Mouse (Mus musculus) CH12F3 (cell line): ENCODE measurements around the gene Kptn.

Experiments used
- in situ Hi-C: fragments of 300-500 bp; cut with MboI; formaldehyde crosslinking; loops from 2 replicates; pipeline ENCODE4 v1.14.3; 2020; ENCODE audit warnings: low sequenced_read_pairs

Gene Kptn

DNA sequence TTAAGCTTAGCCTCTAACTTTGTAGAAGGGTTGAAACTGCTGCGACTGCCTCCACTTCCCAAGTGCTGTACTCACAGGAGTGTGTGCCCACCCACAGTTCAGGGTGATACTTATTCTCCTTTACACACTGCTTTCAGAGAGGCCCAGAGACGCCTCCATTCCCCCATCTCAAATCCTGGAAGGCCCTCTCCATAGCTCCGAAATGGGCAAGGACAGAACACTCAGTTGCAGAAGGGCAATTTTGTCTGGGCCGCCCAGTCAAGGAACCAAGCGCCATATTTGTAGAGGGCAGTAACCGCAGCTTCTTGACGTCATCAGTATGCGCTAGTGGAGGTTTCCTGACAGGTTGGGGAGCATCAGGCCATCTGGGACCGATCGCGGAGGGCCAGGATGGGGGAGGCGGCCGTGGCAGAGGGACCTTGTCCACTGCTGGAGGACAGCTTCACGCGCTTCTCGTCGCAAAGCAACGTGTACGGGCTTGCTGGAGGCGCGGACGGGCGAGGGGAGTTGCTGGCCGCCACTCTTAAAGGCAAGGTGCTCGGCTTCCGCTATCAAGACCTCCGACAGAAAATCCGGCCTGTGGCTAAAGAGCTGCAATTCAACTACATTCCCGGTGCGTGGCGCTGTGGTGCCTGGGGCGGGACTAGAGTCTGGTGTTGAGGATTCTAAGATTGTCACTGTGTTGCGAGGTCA, at the start of gene Kptn:
Gene Kptn, plus strand, starts transcription at position 327 of the 693 bp plus-strand sequence.
- in situ Hi-C loops: no loop called here

DNA sequence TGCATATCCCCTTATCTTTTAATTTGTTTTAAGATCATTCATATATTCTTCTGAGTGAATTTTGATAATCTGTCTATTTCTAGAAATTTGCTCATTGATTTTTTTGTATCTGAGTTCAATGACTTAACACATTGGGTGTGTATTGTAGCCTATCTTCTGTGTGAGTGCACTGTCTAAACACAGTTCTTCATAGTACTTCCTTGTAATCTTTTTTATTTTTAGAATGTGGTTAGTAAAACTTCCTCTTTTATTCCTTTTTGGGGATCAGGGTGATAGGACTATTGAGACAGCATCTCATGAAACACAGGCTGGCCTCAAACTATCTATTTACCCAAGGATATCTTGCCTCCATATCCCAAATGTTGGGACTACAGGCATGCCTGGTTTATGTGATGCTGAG, 48.8 kb upstream of the Kptn start:
- in situ Hi-C loops: no loop called here

DNA sequence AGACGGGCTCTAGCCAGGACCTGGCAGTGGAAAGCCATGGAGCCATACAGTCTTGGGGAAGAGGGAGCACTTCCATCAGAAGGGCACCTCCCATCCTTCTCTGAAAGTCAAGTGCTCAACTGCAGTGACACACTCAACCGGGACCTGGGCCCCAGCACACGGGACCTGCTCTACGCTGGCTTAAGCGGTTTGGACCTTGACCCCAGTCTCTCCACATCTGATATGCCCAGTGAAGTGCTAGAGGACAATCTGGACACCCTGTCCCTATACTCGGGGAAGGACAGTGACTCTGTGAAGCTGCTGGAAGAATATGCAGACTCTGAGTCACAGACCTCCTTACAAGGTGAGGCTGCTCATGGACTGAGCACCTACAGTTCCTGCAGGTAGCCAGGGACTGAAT, 47.8 kb upstream of the Kptn start:
- in situ Hi-C loops: no loop called here

GRCm38 (mm10) chr7:16079947-16080346, 39.7 kb upstream of the Kptn start:
- in situ Hi-C loops: no loop called here

- in situ Hi-C loops: no loop called here
Observed at GRCm38 (mm10) chr7:16080581-16080980, 39.1 kb upstream of the Kptn start.

DNA sequence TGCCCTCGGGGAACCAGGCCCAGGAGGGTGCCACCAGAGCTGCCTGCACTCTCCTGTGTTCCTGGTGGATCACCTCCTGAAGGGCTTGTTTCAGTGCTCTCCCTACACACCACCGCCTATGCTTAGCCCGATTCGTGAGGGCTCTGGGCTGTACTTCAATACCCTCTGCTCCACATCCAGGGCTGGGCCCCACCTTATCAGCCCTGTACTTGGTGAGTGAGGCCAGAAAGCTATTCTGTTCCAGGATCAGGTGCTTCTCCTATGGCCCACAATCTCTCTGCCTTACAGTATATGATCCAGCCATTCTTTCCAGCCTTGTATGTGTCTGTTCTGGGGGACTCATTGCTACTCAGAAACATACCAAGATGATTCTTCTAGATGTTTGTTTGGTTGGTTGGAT, 36.3 kb upstream of the Kptn start:
- in situ Hi-C loops: no loop called here

DNA sequence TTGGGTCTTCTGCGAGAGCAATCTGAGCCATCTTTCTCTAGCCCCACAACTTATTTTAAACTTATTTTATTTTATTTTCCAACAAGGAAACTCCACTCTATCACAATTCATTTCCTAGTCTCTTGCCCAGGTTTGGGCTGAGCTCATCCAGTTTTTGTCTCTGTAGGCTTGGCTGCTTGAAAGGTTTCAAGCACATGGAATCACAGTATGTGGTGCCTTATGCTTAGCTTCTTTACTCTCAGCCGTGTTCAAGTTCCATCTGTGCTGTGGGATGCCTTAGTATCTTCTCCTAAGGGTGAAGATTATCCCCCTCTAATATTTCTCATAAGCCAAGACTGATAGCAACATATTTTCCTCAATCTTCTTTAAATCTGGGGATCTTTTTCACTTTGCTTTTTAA, 32.1 kb upstream of the Kptn start:
- in situ Hi-C loops: no loop called here

DNA sequence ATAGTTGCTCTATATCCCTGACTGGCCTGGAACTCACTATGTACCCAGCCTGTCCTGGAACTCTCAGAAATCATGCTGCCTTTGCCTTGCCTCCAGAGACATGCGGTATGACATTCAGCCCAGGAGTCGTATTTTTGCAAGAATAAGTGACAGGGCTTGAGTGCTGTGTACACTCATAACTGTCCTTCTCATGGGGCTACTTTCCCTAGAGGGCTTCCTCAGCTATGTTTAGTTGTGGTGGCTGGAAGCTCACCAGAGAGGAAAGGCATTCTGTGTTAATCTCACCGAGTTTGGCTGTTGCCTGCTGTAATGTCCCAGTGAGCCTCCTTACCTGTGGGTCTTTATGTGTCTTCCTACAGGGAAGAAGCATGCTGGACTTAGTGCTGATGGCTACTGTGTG, 25.1 kb upstream of the Kptn start:
- in situ Hi-C loops: no loop called here

DNA sequence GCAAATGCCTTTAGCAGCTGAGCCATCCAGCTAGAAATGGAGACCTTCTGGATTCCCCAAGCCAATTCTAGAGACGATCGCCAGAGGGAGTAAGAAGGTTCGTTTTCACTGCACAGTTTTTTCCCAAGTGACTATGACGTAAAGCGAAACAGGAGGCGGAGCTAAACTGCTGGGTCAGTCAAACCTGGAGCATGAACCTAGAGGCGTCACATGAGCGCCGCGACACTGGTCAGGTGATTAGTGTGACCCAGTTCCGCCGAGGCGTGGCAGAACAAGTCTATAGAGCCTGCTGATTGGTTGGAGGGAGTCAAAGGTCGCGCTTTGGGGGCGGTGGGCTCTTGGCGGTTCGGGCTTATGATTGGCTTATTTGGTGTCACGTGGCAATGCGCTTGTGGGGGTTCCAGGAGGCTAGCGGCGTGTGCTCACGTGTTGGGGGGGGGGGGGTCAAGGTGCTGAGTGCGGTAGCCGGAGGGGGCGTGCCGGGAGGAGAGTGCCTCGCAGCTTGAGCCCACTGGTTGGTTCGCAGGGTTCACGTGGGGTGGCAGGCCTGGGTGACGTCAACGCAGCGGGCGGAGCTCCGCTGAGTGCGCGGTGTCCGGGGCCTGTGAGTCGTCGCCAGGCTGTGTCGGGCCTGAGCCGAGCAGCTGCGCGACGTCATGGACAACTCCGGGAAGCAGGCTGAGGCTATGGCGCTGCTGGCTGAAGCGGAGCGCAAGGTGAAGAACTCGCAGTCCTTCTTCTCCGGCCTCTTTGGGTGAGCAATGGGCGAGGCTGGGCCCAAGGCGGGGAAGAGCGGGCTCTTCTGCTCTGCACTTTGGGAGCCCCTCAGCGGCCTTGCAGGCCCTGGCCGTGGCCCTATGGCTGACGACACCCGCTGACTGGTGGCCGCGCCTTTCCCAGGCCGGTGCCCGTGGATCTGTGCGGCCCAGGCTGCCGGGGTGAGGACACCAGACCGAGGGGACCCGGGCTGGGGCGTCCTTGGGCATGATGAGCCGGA, 21.4 kb upstream of the Kptn start, which contains the start of gene Napa:
Gene Napa, plus strand, starts transcription at position 438 of the 997 bp plus-strand sequence.
- in situ Hi-C loops: no loop called here

GRCm38 (mm10) chr7:16099901-16100300, 19.8 kb upstream of the Kptn start:
- in situ Hi-C loops: no loop called here

DNA sequence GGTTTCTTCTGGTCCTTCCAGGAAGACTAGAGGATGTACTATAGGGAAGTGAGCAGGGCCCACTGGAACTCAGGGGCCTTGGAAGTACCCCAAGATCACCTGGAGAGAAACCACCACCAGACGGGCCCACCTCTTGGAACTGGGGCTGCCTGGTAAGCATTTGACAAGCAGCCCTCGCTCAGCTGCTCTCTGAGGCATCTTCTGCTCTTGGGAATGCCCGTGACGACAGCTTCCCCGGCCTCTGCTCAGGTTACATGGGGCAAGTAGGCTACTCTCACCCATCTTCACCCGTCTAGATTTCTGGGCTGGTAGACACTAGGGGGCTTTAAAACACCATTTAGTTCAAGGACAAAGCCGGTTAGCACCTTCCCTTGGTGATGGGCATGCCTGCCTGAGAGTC, 18.6 kb upstream of the Kptn start:
- in situ Hi-C loops: no loop called here

GRCm38 (mm10) chr7:16101726-16102475, 17.8 kb upstream of the Kptn start:
- in situ Hi-C loops: no loop called here

GRCm38 (mm10) chr7:16102686-16103226, 16.9 kb upstream of the Kptn start:
- in situ Hi-C loops: no loop called here

GRCm38 (mm10) chr7:16103760-16104159, 15.9 kb upstream of the Kptn start:
- in situ Hi-C loops: no loop called here

DNA sequence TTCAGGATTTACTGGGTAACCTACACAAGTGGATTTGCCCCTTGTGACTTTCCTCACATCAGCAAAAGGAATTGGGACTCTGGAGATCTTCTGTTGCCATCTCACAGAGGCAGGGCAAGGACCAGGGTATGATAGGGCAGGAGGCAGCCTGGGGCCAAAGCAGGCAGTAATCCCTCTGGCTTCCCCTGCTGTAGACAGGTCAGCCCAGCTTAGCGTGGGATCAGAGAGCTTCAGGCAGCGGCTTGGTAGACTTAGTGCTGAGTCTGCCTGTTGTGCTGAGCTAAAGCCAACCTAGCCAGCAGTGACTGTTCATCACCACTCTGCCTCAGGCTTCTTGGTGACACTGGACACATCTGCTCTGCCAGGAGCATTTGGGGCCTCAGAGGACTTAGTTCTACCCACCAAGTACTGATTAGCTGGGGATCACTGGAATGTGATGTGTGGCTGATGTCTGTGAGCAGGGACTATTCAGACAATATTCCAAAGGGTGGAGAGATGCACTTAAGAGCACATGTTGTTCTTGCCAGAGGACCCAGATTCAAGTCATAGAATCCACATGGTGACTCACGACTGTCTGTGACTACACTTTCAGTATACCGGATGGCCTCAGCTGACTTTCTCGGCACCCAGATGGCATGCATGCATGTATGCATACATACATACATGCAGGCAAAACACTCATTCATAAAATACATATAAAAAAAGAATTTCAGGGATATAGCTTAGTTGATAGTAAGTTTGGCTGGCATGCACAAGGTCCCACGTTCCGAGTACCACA, 14.9 kb upstream of the Kptn start:
- in situ Hi-C loops: no loop called here

- in situ Hi-C loops: no loop called here
Observed at GRCm38 (mm10) chr7:16108886-16109542, 10.7 kb upstream of the Kptn start.

GRCm38 (mm10) chr7:16110158-16110557, 9.5 kb upstream of the Kptn start:
- in situ Hi-C loops: no loop called here

- in situ Hi-C loops: no loop called here
Observed at GRCm38 (mm10) chr7:16111284-16112090, 8.2 kb upstream of the Kptn start.

DNA sequence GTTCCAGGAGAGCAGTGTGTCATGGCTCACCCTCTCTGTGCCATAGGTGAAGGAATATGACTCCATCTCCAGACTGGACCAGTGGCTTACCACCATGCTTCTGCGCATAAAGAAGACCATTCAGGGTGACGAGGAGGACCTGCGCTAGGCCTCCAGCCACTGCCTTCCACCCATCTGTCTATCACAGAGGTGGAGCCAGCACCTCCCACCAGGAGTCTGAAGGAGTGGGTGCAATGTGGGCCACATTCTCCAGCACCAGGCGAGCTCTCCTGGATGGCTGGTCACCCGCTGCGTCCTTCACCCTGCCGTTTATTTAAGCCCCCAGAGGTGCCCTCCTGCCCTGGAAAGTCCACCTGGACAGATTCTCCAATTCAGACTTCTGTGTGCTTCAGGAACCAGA, 3.3 kb upstream of the Kptn start:
- in situ Hi-C loops: no loop called here
